Mouse (Mus musculus) heart, postnatal 0 days (tissue): ENCODE measurements around the gene Ttll2.
"Not testable (repeated sequence)": the region's sequence is repeated elsewhere in the genome, so short reads cannot be mapped to it uniquely, and the experiment has no call there.

ENCODE experiments used
- CTCF ChIP-seq: IDR thresholded peaks from 2 replicates; pipeline ENCODE4 v1.5.1; 2016; ENCODE audit warnings: antibody characterized with exemption, control low read depth, low read depth
- EP300 ChIP-seq: IDR thresholded peaks from 2 replicates; pipeline ENCODE4 v1.6.1; 2016; ENCODE audit warnings: antibody characterized with exemption, low read depth

DNA sequence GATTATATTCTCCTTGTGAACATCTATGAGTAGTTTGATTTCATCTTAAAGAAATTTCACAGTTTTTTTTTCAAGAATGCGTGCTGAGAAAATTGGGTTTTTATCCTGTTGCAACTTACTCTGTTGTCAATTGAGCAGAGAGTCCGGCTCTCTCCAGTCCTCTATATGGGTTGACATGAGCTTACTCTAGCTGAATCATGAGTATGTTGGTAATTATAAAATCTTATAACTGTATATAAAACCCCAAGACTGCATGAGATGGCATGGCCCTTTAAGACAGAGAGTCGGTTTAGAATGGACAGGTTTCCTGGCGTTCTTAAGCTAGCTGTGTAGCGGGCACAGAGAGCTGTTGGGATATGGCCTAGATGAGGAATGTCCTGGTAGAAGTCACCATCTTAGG lies 28.1 kb downstream of the Ttll2 start, which contains the start of gene Tcp10a:
- not testable (repeated sequence) for TF ChIP-seq CTCF, EP300
